Mouse (Mus musculus) megakaryocyte, embryonic 14.5 days (primary cell): Measurements from ENCODE around the gene Ctc1.

Experiments
- FLI1 ChIP-seq: IDR thresholded peaks from 2 replicates; pipeline ENCODE4 v1.6.1; 2012; ENCODE audit warnings: low read length, inconsistent platforms, mixed read lengths
- GATA1 ChIP-seq: IDR thresholded peaks from 3 replicates; pipeline ENCODE4 v1.6.1; 2012; ENCODE audit warnings: mixed read lengths, low read length, inconsistent platforms, borderline replicate concordance

- TF ChIP-seq GATA1: no peak
- TF ChIP-seq FLI1: no peak
Measured at GRCm38 (mm10) chr11:69026562-69026961, 10.9 kb downstream of the Ctc1 start.
